23 mouse cellular contexts compared by ENCODE assay signal in the genomic region with DNA sequence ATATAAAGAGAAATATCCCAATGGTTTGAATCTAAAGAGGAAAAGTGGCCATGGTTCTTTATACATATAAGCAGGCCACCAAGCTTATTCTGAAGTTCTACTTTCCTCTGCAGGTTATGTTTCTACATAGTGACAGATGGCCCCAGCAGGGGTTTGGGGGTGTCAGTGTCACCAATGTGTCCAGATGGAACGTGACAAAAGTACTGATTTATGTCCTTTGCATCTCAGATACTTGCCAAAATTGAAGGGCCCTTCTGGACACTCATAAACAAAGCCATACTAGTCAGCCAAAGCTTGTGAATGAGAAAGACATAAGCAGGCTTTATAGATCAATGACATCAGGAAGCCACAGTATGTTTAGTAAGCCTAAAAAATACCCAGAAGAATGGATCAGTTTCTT.
DNase-seq lines count a peak whose midpoint lies in the region; ATAC-seq and TF ChIP-seq lines count a peak whose summit lies in the region.
"Had no signal": no experiment of that assay in that cellular context is flagged by ENCODE, and none has a peak within 500 bp of the region (broad histone marks: within the 10 kb centered on the region; RNA-seq: fewer than 3 reads in every experiment).

No protein-coding gene starts in this region.

- ATAC-seq in hindbrain, postnatal 0 days: 0 out of 2 replicates have a peak, but pooled peaks have one; percentile 49
- no peak for ATAC-seq in hindbrain, embryonic 13.5 days (ENCODE audit: low FRiP score)
- ATAC-seq: CD4-positive, CD25-positive, alpha-beta regulatory T cell, adult 4 months; forebrain, embryonic 13.5 days; inflammation-experienced regulatory T-cells, adult 6 months; midbrain, embryonic 15.5 days had no signal

- TF ChIP-seq CTCF in hindbrain, postnatal 0 days (IDR thresholded peaks at IDR 0.05; ENCODE audit: low read depth): no peak
- TF ChIP-seq CTCF in brain, embryonic 14.5 days (IDR thresholded peaks at IDR 0.05; ENCODE audit: borderline replicate concordance, extremely low read depth, insufficient read depth, insufficient read length): no peak

- H3K27ac ChIP-seq in hindbrain, postnatal 0 days: no peak overlapping the region
- no peak overlapping the region for H3K27ac ChIP-seq in hindbrain, embryonic 13.5 days
- H3K27ac ChIP-seq: forebrain, embryonic 13.5 days; kidney, postnatal 0 days; midbrain, embryonic 15.5 days; neural tube, embryonic 13.5 days; stomach, embryonic 15.5 days had no signal

- no peak for TF ChIP-seq POLR2A in brain, embryonic 14.5 days (IDR thresholded peaks at IDR 0.05; ENCODE audit: borderline replicate concordance, extremely low read depth, insufficient read depth, insufficient read length, poor library complexity, severe bottlenecking)

- H3K9me3 ChIP-seq in hindbrain, postnatal 0 days (ENCODE audit: low read length): no peaks in the 10 kb centered on the region
- H3K9me3 ChIP-seq in hindbrain, embryonic 13.5 days: no peaks in the 10 kb centered on the region
- H3K9me3 ChIP-seq: forebrain, embryonic 13.5 days; heart, embryonic 12.5 days; midbrain, embryonic 15.5 days; neural tube, embryonic 13.5 days; stomach, embryonic 15.5 days had no signal

- peak; percentile 80 for DNase-seq in hindbrain, postnatal 0 days (ENCODE audit: low spot score)
- DNase-seq in brain, embryonic 14.5 days (ENCODE audit: low read depth): peak; percentile 23
- peak; percentile 86 for DNase-seq in cerebellum, adult 8-10 months
- peak; percentile 92 to 95 for DNase-seq in cerebellum, postnatal 36 days
- no peak for DNase-seq in heart, adult 18-20 months
- no peak for DNase-seq in spleen, postnatal 4 days (ENCODE audit: low spot score in 2 of 2)
- DNase-seq: embryo, embryonic 11 days; gastrocnemius, postnatal 10 days; heart, adult 11 months; heart, postnatal 10 days; kidney, adult 2 months; lung, postnatal 4 days; thymus, postnatal 36 days had no signal

- no peak overlapping the region for H3K4me2 ChIP-seq in hindbrain, postnatal 0 days (ENCODE audit: low read depth, low read length)
- H3K4me2 ChIP-seq in hindbrain, embryonic 13.5 days: no peak overlapping the region
- H3K4me2 ChIP-seq: forebrain, embryonic 13.5 days; heart, embryonic 12.5 days; midbrain, embryonic 15.5 days; neural tube, embryonic 13.5 days; stomach, embryonic 15.5 days had no signal

- H3K4me3 ChIP-seq in hindbrain, postnatal 0 days (ENCODE audit: low read length): no peak overlapping the region
- no peak overlapping the region for H3K4me3 ChIP-seq in hindbrain, embryonic 13.5 days
- H3K4me3 ChIP-seq: forebrain, embryonic 13.5 days; heart, embryonic 12.5 days; midbrain, embryonic 15.5 days; myocyte; neural tube, embryonic 13.5 days; stomach, embryonic 15.5 days had no signal

- WGBS in hindbrain, postnatal 0 days: 45% methylated on average over 1 of the region's 1 CpGs
- WGBS in hindbrain, embryonic 13.5 days: 39% methylated on average over 1 of the region's 1 CpGs

- H3K9ac ChIP-seq in hindbrain, postnatal 0 days (replicated peaks; ENCODE audit: low read length): no peak overlapping the region
- no peak overlapping the region for H3K9ac ChIP-seq in hindbrain, embryonic 13.5 days
- H3K9ac ChIP-seq: forebrain, embryonic 13.5 days; heart, embryonic 12.5 days; midbrain, embryonic 15.5 days; neural tube, embryonic 13.5 days; stomach, embryonic 15.5 days had no signal

- H3K4me1 ChIP-seq in hindbrain, postnatal 0 days (ENCODE audit: insufficient read depth, low read length): no peaks in the 10 kb centered on the region
- no peaks in the 10 kb centered on the region for H3K4me1 ChIP-seq in hindbrain, embryonic 13.5 days (replicated peaks)
- H3K4me1 ChIP-seq: forebrain, embryonic 13.5 days; midbrain, embryonic 15.5 days; neural tube, embryonic 13.5 days; stomach, embryonic 15.5 days had no signal

- no peaks in the 10 kb centered on the region for H3K27me3 ChIP-seq in hindbrain, postnatal 0 days (ENCODE audit: insufficient read depth, low read length)
- H3K27me3 ChIP-seq in hindbrain, embryonic 13.5 days: no peaks in the 10 kb centered on the region
- H3K27me3 ChIP-seq: forebrain, embryonic 13.5 days; heart, embryonic 12.5 days; midbrain, embryonic 15.5 days; neural tube, embryonic 13.5 days; stomach, embryonic 15.5 days had no signal

- no peaks in the 10 kb centered on the region for H3K36me3 ChIP-seq in hindbrain, postnatal 0 days (ENCODE audit: insufficient read depth, low read length)
- no peaks in the 10 kb centered on the region for H3K36me3 ChIP-seq in hindbrain, embryonic 13.5 days
- H3K36me3 ChIP-seq: heart, embryonic 12.5 days; midbrain, embryonic 15.5 days; neural tube, embryonic 13.5 days; stomach, embryonic 15.5 days had no signal

Comparison
In these comparisons a context has a peak if more than half of its experiments do, and no peak if none do; other contexts are left out.
1. DNase-seq: peak in hindbrain, postnatal 0 days (single experiment), brain, embryonic 14.5 days (single experiment), cerebellum, adult 8-10 months (single experiment) and cerebellum, postnatal 36 days (2 of 2); none in heart, adult 18-20 months (0 of 2) and spleen, postnatal 4 days (0 of 2).